Mouse (Mus musculus) hindbrain, embryonic 13.5 days (tissue): ENCODE measurements around the gene Lekr1. TPM values are rescaled to one million over a fixed set of nuclear protein-coding genes. Genes with fewer than 3 reads are reported as not detected.

Experiments used
- ATAC-seq: fragments of 200-750 bp; cut with Nextera tagmentation; 2 replicates; pipeline ENCODE4 v1.8.0; 2017; ENCODE audit warnings: moderate TSS enrichment; ENCODE audit not compliant: low FRiP score
- H3K27ac ChIP-seq: fragments of 300-500 bp; sonication (generic); 2 replicates; pipeline ENCODE4 v1.5.1; 2015; ENCODE audit warnings: inconsistent platforms, mild to moderate bottlenecking, moderate library complexity
- H3K27me3 ChIP-seq: fragments of 300-500 bp; sonication (generic); 2 replicates; pipeline ENCODE4 v1.6.1; 2015; ENCODE audit warnings: mild to moderate bottlenecking, inconsistent platforms
- H3K36me3 ChIP-seq: fragments of 300-500 bp; sonication (generic); 2 replicates; pipeline ENCODE4 v1.6.1; 2015; ENCODE audit warnings: mild to moderate bottlenecking, inconsistent platforms
- H3K4me1 ChIP-seq: fragments of 300-500 bp; sonication (generic); replicated peaks from 2 replicates; pipeline ENCODE4 v1.6.1; 2015; ENCODE audit warnings: inconsistent platforms
- H3K4me2 ChIP-seq: fragments of 300-500 bp; sonication (generic); 2 replicates; pipeline ENCODE4 v1.6.1; 2015; ENCODE audit warnings: inconsistent platforms, mild to moderate bottlenecking, moderate library complexity
- H3K4me3 ChIP-seq: fragments of 300-500 bp; sonication (generic); 2 replicates; pipeline ENCODE4 v1.5.1; 2015; ENCODE audit warnings: mild to moderate bottlenecking, inconsistent platforms
- H3K9ac ChIP-seq: fragments of 300-500 bp; sonication (generic); 2 replicates; pipeline ENCODE4 v1.6.1; 2015; ENCODE audit warnings: mild to moderate bottlenecking, inconsistent platforms
- H3K9me3 ChIP-seq: fragments of 300-500 bp; sonication (generic); 2 replicates; pipeline ENCODE4 v1.6.1; 2016; ENCODE audit warnings: inconsistent platforms
- WGBS: fragments of 180-500 bp; shearing (Covaris S2); methylation state at CpG from one replicate; pipeline ENCODE4 v1.1.7; 2015; 5-methylcytosine and 5-hydroxymethylcytosine counted together
- polyA plus RNA-seq: library from polyadenylated mRNA; unstranded; fragments of >200 nt; fragmentation: Nextera tagmentation; extraction: Ambion mirVana; gene quantifications from 2 replicates; pipeline ENCODE4 v1.2.1, GENCODE M21; 2015

Lekr1 gene
- polyA plus RNA-seq, 1 experiment from 2014 or later, result 8.6 TPM

DNA sequence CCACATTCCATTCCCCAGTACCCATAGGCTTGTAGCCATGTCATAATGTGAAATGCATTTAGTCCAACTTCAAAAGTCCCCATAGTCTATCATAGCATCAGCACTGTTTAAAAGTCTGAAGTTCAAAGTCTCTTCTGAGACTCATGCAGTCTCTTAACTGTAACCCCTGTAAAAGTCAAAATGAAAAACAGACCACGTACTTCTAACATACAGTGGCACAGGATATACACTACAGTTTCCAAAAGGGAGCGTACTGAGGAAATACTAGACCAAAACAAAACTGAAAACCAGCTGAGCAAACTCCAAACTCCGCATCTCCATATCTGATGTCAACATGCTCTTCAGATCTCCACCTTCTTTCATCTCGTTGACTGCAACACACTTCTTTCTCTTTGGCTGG, 127.5 kb downstream of the Lekr1 start:
- Histone ChIP-seq H3K9me3 (no peaks in the 10 kb centered on the region), H3K27ac (no peak overlapping the region), H3K4me3 (no peak overlapping the region), H3K36me3 (no peaks in the 10 kb centered on the region), H3K9ac (no peak overlapping the region), H3K4me2 (no peak overlapping the region), H3K27me3 (no peaks in the 10 kb centered on the region), H3K4me1 (no peaks in the 10 kb centered on the region)
- ATAC-seq, result no peak
- 81% methylated on average over 4 of the region's 4 CpGs for WGBS

DNA sequence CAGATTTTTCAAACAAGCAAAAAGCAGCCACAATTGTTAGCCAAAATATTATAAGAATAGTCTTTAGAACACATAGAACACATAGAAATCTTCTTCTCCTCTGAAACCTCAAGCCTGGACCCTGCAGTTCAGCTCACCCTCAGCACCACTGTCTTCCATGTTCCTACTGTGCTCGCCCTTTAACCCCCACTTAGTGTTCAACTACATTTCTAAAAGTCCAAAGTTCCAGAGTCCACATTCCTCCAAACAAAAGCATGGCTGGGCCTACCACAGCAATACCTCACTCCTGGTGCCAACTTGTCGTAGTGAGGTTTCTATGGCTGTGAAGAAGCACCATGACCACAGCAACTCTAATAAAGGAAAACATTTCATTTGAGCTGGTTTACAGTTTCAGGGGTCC, 128.7 kb downstream of the Lekr1 start:
- 79% methylated on average over 2 of the region's 2 CpGs for WGBS
- ATAC-seq, result no peak
- Histone ChIP-seq H3K27ac (no peak overlapping the region), H3K4me1 (no peaks in the 10 kb centered on the region), H3K27me3 (no peaks in the 10 kb centered on the region), H3K4me2 (no peak overlapping the region), H3K4me3 (no peak overlapping the region), H3K9me3 (no peaks in the 10 kb centered on the region), H3K9ac (no peak overlapping the region), H3K36me3 (no peaks in the 10 kb centered on the region)

DNA sequence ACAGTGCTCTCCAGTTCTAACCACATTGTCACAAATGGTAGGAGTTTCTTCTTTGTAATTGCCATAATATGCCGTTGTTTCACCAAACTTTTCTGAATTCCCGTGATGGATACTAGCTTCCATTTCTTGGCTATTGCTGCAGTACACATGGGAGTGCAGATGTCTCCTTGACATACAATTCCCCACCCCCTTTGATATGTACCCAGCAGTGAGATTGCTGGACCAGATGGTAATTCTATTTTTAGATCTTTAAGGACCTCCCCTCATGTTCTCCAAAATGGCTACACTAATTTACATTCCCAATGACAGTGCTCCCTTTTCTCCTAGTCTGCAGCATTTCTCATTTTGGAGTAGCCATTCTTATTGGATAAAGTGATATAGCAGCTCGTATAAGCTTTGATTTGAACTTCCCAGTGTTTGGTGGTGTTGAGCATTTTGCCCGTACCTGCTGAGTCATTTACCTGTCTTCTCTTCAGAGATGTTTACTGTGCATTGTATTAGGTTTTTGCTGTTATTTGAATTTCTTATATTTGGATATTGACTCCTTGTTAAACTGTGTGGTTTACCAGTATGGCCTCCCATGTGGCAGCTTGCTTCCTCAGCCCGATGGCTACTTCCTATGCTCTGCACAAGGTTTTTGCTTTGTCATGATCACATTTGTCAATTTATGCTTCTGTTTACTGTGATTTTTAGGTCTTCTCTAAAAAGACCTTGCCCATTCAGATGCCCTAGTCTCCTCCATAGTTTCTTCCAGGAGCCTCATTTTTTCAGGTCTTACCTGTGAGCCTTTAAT, 131.5 kb downstream of the Lekr1 start:
- Histone ChIP-seq H3K27ac (no peak overlapping the region), H3K36me3 (no peaks in the 10 kb centered on the region), H3K9ac (no peak overlapping the region), H3K4me1 (no peaks in the 10 kb centered on the region), H3K4me3 (no peak overlapping the region), H3K4me2 (no peak overlapping the region), H3K27me3 (no peaks in the 10 kb centered on the region), H3K9me3 (no peaks in the 10 kb centered on the region)
- no peak for ATAC-seq
- 92% methylated on average over 5 of the region's 5 CpGs for WGBS

DNA sequence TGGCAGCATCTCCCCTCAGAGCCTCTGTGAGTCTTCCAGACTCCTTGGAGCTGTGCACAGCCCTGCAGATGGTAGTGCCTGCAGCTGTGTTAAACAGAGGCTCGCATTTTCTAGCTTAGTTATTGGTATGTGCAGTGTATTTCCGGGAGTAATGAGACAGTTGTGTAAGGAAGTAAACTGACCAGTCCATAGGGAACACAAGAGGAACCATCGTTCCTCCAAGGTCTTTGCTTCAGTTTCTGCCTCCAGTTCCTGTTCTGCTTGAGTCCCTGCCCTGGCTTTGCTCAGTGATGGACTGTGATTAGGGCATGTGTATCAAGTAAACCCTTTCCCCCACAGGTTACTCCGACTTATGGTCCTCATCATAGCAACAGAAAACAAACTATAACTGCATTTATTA, 134.9 kb downstream of the Lekr1 start:
- H3K4me1 ChIP-seq, result no peaks in the 10 kb centered on the region
- ATAC-seq, result no peak
- WGBS, result 91% methylated on average over 4 of the region's 4 CpGs

DNA sequence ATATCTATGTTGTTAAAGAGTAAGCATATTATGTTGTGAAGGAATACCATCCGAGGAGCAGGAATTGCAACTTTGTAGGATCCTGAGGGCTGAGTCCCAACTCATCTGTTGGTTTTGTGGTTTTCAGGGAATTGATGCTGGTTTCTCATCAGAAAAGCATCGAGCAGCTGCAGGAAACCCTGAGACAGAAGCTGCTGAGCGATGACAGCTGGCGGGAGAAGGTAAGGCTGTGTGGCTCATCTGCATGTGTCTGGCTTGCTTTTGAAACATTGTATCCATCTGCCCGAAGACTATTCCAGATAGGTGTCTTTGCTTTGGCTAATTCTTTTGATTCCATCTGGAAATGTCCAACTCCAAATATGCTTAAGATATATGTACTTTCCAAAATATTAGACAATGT, 136.2 kb downstream of the Lekr1 start:
- no peak for ATAC-seq

More for the DNA sequence above, 134.9 kb downstream of the Lekr1 start:
- Histone ChIP-seq H3K4me2 (no peak overlapping the region), H3K27ac (no peak overlapping the region), H3K9me3 (no peaks in the 10 kb centered on the region), H3K27me3 (no peaks in the 10 kb centered on the region), H3K4me3 (no peak overlapping the region), H3K36me3 (no peaks in the 10 kb centered on the region), H3K9ac (no peak overlapping the region)

DNA sequence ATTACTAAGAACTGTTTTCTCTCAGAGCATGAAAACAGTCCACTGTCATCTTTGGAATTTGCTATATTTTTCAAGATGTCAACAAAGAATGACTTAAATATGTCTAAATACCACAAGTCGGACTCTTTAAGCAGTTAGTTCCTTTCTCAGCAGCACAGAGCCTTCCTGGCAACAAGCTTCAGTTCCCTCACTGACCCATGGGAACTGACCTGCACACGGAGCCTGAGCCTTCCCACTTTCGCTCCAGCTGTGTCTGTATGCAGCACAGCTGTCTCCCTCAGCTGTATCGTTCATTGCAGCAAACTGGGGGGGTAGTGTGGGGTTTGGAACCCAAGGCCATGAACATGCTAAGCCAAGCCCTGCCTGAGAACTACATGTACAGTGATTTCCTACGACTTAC, 136.8 kb downstream of the Lekr1 start:
- no peaks in the 10 kb centered on the region for H3K27me3 ChIP-seq
- H3K27ac ChIP-seq, result no peak overlapping the region
- ATAC-seq, result no peak
- H3K36me3 ChIP-seq, result no peaks in the 10 kb centered on the region
- H3K4me1 ChIP-seq, result no peaks in the 10 kb centered on the region
- 70% methylated on average over 5 of the region's 5 CpGs for WGBS
- no peaks in the 10 kb centered on the region for H3K9me3 ChIP-seq
- H3K4me2 ChIP-seq, result no peak overlapping the region
- H3K9ac ChIP-seq, result no peak overlapping the region
- no peak overlapping the region for H3K4me3 ChIP-seq

More for the DNA sequence above, 136.2 kb downstream of the Lekr1 start:
- 87% methylated on average over 5 of the region's 5 CpGs for WGBS
- no peaks in the 10 kb centered on the region for H3K27me3 ChIP-seq
- no peaks in the 10 kb centered on the region for H3K4me1 ChIP-seq
- no peak overlapping the region for H3K9ac ChIP-seq
- H3K36me3 ChIP-seq, result no peaks in the 10 kb centered on the region
- no peak overlapping the region for H3K4me3 ChIP-seq
- no peak overlapping the region for H3K27ac ChIP-seq
- no peaks in the 10 kb centered on the region for H3K9me3 ChIP-seq
- H3K4me2 ChIP-seq, result no peak overlapping the region

DNA sequence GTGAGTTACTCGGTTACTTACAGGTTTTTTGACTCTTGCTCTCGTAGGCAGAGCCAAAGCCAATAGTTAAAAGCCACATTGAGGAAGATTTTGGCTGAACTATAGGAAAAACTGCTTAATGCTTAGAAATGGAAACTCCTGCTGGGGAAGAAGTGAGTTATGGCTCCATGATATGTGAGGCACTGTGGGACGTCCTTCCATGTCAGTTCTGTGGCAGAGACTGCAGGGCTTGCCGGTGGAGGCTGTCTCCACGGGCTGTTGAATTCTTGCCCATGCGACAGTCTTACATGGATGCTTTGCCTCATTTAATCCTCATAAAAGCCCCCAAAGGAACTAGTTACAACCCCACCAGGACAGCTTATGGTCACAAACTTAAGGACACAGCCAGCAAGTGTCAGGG, 148.9 kb downstream of the Lekr1 start:
- H3K4me1 ChIP-seq, result no peaks in the 10 kb centered on the region
- no peak overlapping the region for H3K4me3 ChIP-seq
- ATAC-seq, result no peak
- no peak overlapping the region for H3K27ac ChIP-seq
- no peak overlapping the region for H3K9ac ChIP-seq
- no peak overlapping the region for H3K4me2 ChIP-seq
- WGBS, result 78% methylated on average over 6 of the region's 6 CpGs
- H3K36me3 ChIP-seq, result no peaks in the 10 kb centered on the region
- H3K9me3 ChIP-seq, result no peaks in the 10 kb centered on the region
- no peaks in the 10 kb centered on the region for H3K27me3 ChIP-seq

DNA sequence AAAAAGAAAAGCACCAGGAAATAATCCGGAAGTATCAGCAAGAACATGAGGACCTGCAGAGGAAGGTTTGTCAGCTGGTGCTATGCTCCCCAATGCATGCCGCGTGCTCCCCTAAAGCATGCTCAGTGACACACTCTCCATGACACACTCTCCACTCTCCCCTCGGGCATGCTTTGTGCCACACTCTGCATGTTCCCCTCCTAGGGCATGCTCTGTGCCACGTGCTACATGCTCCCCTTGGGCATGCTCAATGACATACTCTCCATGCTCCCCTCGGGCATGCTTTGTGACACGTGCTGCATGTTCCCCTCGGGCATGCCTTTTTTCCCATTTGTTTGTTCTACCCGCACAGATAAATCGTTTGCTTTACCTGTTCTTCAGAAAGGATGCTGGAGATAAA, 150.0 kb downstream of the Lekr1 start:
- WGBS, result 78% methylated on average over 10 of the region's 10 CpGs
- no peak overlapping the region for H3K27ac ChIP-seq
- no peaks in the 10 kb centered on the region for H3K36me3 ChIP-seq
- H3K4me1 ChIP-seq, result no peaks in the 10 kb centered on the region
- H3K4me3 ChIP-seq, result no peak overlapping the region
- 0 out of 2 replicates have a peak, but pooled peaks have one; percentile 43 for ATAC-seq
- no peaks in the 10 kb centered on the region for H3K9me3 ChIP-seq
- H3K27me3 ChIP-seq, result no peaks in the 10 kb centered on the region
- no peak overlapping the region for H3K4me2 ChIP-seq
- H3K9ac ChIP-seq, result no peak overlapping the region

DNA sequence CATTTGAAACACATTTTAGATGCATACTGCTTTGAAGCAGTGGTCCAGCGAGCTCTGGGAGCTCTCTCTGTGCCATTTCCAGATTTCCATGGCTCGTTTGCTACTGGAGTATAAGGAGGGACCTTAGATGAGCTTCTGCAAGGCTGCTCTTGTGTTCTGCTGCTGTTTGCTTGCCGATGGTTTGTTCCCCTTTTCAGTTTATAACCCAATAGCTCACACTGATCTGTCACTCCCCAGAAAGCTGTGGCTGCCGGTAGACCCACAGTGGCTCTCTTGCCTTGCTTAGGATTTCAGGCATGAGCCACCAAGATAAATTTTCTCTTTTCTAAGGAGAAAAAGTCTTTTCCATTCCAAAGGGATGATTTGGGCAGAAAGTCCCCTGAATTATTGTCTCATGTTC, 152.6 kb downstream of the Lekr1 start:
- no peak overlapping the region for H3K9ac ChIP-seq
- H3K4me2 ChIP-seq, result no peak overlapping the region
- 80% methylated on average over 4 of the region's 4 CpGs for WGBS
- H3K27ac ChIP-seq, result no peak overlapping the region
- no peaks in the 10 kb centered on the region for H3K36me3 ChIP-seq
- no peaks in the 10 kb centered on the region for H3K9me3 ChIP-seq
- no peak for ATAC-seq
- H3K4me1 ChIP-seq, result no peaks in the 10 kb centered on the region
- no peak overlapping the region for H3K4me3 ChIP-seq
- H3K27me3 ChIP-seq, result no peaks in the 10 kb centered on the region

DNA sequence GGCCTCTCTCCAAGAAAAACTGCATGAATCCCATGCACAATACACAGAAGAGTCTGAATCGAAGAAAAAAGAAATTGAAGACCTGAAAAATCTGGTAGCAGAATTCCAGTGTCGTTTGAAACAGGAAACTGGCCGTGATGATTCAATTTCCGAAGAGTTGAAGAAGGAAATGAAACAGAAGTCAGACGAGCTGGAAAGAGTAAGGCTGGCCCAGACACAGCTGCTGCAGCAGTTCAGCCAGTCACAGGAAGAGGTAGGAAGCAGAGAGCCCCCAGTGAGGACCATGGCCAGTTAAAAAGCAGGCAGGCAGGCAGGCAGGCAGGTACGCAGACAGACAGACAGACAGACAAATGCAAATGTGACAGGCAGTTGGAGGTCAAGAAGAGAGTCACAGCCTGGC, 153.8 kb downstream of the Lekr1 start:
- Histone ChIP-seq H3K27me3 (no peaks in the 10 kb centered on the region), H3K27ac (no peak overlapping the region), H3K4me3 (no peak overlapping the region), H3K9me3 (no peaks in the 10 kb centered on the region), H3K4me2 (no peak overlapping the region), H3K9ac (no peak overlapping the region), H3K4me1 (no peaks in the 10 kb centered on the region), H3K36me3 (no peaks in the 10 kb centered on the region)
- ATAC-seq, result no peak
- WGBS, result 72% methylated on average over 6 of the region's 6 CpGs

DNA sequence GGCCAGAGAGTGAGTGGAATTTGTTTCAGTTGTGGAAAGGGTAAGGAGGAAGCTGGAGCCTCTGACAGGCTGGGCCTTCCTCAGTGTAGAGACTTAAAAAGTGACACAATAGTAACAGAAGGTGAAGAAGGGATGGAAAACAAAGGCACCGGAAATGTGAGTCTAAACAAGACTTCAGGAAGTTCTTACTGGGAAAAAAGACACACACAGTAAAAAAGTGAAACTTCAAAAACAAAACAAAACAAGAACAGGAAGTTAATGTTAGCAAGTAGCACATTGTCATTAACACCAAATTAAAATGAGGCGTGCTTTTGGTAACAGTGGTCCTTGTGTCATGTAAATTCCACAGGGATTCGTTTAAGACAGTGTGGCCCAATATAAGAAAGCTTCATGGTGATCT, 158.9 kb downstream of the Lekr1 start:
- no peak overlapping the region for H3K4me2 ChIP-seq
- no peak overlapping the region for H3K27ac ChIP-seq
- no peaks in the 10 kb centered on the region for H3K36me3 ChIP-seq
- H3K27me3 ChIP-seq, result no peaks in the 10 kb centered on the region
- no peak overlapping the region for H3K4me3 ChIP-seq
- 67% methylated on average over 3 of the region's 3 CpGs for WGBS
- no peak overlapping the region for H3K9ac ChIP-seq
- ATAC-seq, result no peak
- H3K9me3 ChIP-seq, result no peaks in the 10 kb centered on the region
- peaks cover 7% of the 10 kb centered on the region for H3K4me1 ChIP-seq

DNA sequence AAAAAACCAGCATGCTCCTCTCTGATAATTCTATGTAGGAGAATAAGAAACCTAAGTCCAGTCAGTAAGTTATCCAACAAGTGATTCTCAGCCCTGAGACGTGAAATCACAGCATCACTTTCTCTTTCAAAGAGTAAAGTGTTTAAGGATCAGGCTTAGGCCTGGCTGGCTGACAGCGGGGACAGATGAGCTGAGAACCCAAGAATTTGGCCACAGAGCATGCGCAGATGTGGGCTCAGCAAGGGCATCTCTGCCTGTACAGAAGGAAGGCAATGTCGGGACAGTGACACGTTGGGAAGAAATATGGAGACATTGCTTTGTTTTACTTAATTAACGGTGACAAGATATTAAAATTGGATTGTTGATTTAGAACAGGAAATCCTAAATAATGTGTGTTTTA, 160.7 kb downstream of the Lekr1 start:
- no peak for ATAC-seq
- no peaks in the 10 kb centered on the region for H3K9me3 ChIP-seq

DNA sequence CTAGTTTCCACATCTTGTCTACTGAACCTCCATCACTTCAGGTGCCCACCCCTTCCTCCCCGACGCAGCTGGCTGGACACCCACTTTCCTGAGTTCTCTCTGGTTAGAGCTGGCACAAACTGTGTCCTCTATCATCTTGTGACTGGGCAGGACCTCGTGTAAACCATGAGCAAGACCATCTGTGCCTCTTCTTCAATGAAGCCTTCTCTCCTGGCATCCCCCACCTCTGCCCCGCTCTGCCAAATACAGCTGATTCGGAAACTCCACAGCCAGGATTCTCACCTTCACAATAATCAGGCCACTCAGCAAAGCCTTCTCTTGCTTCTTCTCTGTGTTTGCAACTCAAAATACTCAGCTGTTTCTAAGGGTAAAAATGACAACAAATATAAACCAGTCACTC, 161.4 kb downstream of the Lekr1 start:
- Histone ChIP-seq H3K4me2 (no peak overlapping the region), H3K4me1 (peaks cover 9% of the 10 kb centered on the region), H3K27ac (no peak overlapping the region), H3K9me3 (no peaks in the 10 kb centered on the region), H3K27me3 (no peaks in the 10 kb centered on the region), H3K9ac (no peak overlapping the region), H3K36me3 (no peaks in the 10 kb centered on the region), H3K4me3 (no peak overlapping the region)
- WGBS, result 85% methylated on average over 5 of the region's 5 CpGs
- ATAC-seq, result no peak

More for the DNA sequence above, 160.7 kb downstream of the Lekr1 start:
- WGBS, result 88% methylated on average over 6 of the region's 6 CpGs
- Histone ChIP-seq H3K27me3 (no peaks in the 10 kb centered on the region), H3K4me2 (no peak overlapping the region), H3K4me1 (peaks cover 9% of the 10 kb centered on the region), H3K27ac (no peak overlapping the region), H3K4me3 (no peak overlapping the region), H3K36me3 (no peaks in the 10 kb centered on the region), H3K9ac (no peak overlapping the region)
